Mouse (Mus musculus): ENCODE results near the gene Gm20388.

Gene Gm20388

DNA sequence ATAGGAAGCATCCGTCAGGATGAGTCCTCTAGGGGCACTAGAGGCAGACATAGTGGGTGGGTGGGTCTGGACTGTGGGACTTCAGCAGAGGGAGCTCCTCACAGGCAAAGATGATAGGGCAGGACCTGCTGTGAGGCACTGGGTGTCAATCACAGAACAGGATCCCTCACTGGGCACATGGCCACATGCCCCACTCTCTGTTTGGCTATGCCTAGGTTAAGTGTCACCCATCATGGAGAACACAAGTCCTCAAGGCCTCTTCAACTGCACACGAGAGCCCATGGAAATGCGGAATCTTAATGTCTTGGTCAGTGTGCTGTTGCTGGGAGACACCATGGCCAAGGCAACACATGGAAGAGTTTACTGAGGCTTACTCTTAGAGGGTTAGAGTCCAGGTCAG, 2617.3 kb downstream of the Gm20388 start:
- no peak for DNase-seq (ENCODE audit: low spot score)

DNA sequence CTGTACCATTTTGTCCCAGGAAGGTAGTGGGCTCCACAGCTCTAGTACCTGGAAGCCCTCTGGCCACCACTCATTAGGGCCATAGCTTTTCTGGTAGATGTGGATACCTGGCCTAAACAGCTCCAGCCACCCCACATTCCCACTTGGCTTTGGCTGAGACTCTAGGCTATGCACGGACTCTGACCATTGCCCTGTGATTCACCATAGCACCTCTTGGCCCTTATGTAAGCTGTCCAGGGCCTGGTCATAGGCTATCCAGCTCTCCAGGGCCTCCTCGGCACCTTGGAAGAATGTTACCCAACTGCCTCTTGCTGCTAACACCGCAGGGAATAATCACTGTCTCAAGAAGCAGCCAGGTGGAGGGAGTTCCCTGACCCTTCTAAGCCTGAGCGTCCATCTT, 2618.5 kb downstream of the Gm20388 start:
- DNase-seq (ENCODE audit: low spot score) = no peak

DNA sequence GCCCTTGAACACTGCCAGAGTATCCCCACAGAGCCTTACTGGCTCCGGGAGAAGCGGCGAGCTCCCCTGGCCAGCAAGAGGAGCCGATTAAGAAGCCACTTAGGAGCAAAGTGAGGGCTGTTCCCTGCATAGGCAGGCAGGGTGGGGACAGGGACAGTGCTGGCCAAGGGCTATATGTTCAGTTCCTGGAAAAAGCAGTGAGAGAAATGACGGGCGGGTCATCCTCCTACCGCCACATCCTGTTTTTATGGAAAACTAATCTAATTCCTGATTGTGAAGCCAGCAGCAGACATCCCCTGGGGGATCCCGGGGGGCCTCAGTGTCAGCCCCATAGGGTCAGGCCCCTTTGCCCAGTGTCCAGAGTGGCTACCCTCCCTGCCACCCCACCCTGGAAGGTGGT, 2620.7 kb downstream of the Gm20388 start:
- no peak for DNase-seq (ENCODE audit: low spot score)

DNA sequence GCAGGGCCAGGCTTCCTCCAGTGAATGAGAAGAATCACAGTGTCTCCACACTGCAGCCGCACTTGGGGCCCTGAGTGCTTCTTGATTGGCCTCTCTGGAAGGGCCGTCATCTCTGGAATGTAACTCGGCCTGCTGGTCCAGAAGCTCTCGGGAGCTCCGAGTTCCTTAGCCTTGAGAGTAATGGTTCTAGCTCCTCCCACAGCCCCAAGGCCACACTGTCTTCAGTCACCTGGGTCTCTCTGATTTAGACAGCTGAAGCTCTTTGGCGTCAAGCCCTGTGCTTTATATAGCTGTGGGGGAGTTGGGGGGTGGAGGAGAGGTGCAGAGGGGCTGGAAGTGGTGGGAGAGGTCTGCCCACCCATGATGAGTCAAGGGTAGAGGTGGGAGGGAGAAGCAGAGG, 2626.4 kb downstream of the Gm20388 start:
- DNase-seq (ENCODE audit: low spot score) = peak; percentile 67

DNA sequence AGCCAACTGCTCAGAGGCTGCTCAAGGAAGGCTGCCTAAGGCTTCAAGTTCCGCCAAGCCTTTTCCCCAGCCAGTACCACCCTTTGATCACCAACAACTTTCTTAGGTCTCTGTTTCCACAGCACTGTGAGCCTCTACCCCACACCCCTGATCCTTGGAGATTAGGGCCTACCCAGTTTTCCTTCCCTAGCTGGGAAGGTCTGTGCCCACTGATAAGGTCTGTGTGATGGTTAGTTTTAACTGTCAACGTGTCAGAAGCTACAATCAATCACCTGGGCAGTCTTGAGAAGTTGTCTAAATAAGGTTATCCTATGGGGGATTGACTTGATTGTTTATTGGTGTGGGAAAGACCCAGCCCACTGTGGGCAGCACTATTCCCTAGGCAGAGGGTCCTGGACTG, 2627.2 kb downstream of the Gm20388 start:
- no peak for DNase-seq (ENCODE audit: low spot score)

DNA sequence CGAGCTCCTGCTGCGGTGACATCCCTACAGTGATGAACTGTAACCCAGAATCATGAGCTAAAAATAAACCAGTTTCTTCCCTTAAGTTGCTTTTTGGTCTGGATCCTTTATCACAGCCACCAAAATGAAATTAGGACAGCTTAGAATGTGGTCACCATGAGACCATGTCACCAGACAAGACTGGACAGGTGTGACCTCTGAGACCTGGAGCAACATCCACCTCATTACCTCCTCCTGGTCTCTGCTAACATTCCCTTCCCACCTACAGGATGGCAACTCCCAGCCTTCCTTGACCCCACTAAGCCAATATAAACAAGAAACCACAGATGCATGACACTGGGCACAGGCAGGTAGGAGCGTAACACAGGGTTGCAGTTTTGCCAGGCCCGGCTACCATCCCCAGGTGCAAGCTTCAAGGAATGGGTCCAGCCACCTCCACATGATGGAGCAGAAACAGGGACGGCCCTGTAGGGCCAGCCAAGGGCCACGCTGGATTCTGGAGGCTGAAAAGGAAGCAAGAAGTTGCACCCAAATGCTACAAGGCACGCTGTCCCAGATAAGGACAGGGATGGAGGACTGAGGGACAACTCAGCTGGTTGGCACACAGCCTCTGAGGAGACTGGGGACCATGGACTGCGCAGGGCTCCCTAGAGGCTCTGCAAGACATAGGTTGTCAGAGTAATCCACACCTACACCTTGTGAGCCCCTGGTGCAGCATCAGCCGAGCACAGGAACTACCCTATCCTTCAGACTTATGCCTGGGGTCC, 2627.9 kb downstream of the Gm20388 start:
- DNase-seq (ENCODE audit: low spot score) = no peak

DNA sequence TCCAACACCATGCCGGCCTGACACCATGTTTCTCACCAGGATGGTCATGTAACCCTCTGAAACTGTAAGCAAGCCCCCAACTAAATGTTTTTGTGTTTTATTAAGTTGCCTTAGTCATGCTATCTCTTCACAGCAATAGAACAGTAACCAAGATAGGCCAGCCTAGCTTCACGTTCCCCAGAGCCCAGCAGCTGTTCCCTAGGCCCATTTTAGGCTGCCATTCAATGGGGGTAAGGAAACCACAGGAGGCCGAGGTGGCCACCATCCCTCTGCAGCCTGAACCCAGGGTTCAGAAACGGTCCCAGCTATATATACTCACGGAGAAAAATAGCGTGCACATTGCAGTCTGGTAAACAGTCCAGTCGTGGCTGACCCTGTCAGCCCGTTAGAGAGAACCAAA, 2633.5 kb downstream of the Gm20388 start:
- no peak for DNase-seq (ENCODE audit: low spot score)

DNA sequence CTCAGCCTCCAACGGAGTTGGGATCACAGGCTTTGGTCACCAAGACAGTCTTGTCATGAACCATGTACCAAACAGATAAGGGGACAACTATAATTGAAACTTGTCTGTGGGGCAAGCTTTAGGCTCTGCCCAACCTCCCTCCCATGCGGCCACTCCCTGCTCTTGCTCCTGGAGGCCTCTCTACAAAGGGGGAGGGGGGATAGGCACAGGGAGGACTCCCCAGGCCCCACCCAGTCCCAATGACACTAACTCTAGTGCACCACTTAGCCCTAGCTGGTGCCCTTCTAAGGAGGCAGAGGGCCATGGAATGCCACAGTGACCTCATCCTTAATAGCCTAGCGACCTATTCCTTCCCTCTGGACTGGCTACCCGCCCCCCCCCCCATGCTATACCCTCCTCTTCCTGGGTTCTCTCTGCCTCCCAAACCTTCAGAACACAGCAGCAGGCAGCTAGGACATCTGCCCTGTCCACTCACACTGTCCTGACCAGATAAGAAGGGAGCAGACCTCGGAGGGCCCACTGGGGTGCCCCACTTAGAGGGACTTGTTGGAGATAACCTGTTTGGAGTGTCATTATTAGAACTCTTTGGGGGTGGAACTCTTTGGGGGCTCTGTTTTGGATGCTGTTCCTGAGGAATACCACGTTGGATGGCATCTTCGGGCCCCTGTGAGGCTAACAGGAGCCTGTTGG, 2635.6 kb downstream of the Gm20388 start:
- DNase-seq (ENCODE audit: low spot score) = no peak

DNA sequence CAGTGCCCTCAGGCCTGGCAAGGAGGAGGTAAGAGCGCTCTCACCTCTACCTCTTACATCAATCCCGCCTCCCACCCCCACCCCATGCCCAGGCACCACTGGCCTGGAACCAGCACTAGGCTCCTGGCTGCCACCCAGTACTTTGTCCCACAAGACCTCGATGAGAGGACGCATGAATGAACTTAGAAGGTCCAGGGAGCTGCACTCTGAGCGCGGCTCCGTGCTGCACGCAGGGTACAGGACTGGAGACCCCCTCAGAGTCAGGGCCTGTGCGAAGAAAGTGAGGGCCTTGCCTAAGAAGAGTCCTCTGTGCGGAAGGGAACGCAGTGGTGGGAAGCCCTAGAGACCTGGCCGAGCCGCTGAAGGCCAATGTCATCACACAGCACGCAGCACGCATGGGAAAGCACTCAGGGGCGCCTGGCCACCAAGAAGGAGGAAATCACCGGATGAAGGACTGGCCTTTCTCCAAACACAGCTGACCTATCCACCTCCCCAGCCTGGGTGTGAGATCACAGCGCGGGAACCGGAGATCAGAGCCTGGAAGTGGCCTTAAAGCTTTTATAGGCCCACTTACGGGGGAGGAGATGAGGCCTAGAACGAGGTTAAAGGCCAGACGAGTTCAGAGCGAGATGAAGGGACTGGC, 2636.3 kb downstream of the Gm20388 start:
- peak; percentile 33 for DNase-seq (ENCODE audit: low spot score)

DNA sequence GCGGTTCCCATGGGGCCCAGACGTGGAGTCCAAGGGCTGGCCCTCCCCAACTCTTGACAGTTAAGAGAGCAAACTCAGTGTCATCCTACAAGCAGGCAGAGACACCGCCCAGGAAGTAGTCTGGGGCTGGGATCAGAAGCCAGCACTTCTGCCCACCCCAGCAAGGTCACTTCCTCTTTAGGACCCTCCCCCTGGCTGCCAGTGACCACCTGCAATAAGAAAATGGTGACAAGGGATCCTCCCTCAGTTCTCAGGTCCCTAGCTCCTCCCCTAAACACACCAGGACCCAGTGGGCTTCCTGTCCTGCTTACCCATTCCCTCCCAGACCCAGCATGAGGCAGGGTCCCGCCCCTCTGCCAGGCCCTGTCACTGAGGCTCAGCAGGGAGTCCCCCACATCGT, 2637.2 kb downstream of the Gm20388 start:
- no peak for DNase-seq (ENCODE audit: low spot score)

DNA sequence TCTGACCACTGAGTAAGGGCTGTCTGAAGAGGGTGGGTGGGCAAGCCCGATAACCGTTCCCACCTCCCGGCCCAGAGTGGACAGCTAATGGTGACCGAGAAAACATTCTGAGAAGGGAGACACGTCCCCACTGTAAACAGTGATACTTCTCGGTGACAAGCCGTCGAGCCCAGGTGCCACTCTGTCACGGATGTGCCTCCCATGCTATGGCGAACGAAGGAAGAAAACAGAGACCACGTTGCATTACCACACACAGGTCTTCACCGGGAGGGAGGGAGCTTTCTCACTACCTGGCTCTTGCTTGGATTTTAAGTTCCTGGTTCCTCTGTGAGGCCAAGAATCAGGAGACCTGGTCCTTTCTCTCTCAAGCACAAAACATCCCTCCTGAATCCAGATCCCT, 2637.7 kb downstream of the Gm20388 start:
- DNase-seq (ENCODE audit: low spot score) = no peak

DNA sequence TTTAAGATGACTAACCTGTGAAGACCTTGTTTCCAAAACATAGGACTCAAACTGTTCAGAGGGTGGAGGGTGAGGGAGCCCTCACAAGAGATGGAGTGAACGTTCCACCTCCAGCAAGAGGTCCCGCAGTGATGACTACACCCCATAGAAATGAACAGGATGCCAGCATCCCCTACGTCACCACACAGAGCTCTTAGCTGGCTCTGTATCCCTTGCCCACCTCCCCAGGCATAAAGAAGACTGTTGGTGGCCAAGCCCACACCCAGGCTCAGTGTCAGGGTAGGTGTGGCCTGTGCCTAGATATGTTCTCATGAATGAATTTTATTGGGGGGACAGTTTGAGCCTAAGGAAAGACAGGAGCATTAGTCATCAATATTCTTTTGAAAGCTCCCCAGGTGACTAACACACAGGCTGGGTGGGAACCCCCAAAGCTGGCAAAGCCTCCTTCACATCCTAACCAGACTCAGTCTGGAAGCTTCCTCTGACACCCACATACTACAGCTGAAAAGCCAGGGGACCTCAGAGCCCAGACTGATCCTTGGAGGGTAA, 2638.3 kb downstream of the Gm20388 start:
- no peak for DNase-seq (ENCODE audit: low spot score)

DNA sequence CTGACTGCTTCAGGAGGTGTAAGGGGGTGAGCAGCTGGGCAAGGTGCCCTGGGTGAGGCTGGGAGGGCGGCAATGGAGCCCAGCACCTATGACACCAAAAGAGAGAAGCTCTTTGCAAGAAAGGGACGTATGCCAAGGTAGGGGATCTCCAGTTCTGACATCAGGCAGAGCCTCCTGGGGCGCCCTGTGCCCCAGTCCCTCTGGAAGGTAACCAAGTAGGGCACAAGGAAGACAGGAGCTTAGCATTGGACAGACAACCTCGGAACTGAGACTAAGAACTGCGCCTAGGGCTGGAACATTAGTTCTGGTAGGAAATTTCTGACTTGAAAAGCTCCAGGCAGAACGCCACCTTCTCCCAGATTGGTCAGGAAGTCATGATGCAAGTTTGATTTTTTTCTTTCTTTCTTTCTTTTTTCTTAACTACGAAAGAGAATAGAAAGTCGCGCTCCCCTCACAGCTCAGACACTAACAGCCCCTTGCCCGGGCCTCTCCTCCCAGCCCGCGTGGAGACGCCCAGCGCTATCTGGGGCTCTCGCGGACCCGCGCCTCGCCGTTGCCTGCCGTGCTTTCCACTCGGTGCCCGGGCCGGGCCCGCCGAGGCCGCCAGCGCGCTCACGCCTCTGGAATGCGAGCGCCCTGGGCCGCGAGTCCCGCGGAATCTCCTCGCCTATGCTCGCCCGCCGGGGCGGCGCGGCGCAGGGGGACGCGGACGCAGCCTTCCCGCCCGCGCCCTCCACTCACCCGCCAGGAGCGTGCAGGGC, 2639.8 kb downstream of the Gm20388 start:
- DNase-seq (ENCODE audit: low spot score) = peak; percentile 66

DNA sequence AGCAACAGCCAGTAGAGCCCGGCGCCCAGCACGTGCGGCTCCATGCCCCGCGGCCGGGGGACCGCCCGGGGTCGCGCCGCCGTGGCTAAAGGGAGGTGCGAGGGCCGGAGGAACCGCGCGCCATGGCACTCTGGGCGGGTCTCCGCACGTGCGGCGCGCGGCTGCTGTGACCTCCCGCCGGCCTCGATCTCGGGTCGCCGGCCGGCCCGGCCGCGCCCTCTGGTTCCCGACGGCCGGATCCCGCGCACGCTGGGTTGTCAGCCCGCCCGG, 2640.3 kb downstream of the Gm20388 start:
- DNase-seq (ENCODE audit: low spot score) = no peak

DNA sequence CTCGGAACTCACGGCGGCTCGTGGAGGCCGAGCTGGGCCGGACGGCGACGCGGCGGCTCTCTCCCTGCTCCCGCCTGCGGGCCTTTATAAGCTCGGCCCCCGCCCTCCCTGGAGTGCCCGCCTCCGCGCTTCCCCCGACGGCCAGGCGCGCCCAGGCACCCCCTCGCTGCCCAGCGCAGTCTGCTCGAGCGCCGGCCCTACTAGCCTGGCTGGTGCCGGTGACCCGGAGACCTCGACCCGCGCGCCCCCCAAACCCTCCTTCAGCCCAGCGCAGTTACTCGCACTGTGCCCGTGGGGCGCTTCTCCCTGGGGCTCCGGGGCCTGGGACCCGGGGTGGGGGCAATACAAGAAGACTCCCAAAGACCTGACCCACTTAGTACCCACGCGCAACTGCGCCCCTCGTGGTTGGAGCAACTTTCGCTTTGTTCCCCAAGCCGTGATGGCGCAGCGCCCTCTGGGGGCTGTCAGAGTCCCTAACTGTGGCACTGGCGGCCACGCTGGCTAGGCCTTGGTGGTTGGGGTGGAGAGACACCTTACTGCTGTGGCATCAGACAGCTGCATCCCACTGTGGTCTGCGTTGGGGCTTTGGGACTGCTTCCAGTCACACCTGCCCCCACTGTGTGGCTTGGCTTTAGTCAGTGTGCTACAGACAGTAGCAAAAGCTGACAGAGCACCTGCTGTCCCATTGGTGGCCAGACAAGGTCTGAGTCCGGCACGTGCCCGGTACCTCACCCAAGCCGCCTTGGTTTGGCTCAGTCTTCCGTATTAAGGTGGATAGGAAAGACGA, 2640.8 kb downstream of the Gm20388 start, which contains the start of gene Piezo1:
TSS of gene Piezo1 (minus strand) at position 65 of the 787 bp plus-strand sequence.
- DNase-seq (ENCODE audit: low spot score) = peak; percentile 91

DNA sequence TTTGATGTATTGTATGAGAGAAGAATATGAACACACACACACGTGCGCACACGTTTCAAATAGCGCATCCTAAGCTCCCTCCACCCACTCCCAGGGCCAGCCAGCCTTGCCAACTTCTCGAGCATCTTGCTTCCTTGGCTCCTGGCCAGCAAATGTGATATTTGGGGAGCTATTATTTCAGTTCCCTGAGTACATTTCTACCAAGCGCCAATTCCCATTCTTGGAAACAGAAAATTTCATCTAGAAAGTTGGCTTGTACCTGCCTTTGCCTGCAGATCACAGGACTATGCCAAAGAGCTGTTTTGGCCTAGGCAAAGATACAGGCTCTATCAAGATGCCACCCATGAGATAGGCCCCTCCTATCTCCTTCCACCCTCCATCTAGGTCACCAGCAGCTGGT, 2644.1 kb downstream of the Gm20388 start:
- no peak for DNase-seq (ENCODE audit: low spot score)

DNA sequence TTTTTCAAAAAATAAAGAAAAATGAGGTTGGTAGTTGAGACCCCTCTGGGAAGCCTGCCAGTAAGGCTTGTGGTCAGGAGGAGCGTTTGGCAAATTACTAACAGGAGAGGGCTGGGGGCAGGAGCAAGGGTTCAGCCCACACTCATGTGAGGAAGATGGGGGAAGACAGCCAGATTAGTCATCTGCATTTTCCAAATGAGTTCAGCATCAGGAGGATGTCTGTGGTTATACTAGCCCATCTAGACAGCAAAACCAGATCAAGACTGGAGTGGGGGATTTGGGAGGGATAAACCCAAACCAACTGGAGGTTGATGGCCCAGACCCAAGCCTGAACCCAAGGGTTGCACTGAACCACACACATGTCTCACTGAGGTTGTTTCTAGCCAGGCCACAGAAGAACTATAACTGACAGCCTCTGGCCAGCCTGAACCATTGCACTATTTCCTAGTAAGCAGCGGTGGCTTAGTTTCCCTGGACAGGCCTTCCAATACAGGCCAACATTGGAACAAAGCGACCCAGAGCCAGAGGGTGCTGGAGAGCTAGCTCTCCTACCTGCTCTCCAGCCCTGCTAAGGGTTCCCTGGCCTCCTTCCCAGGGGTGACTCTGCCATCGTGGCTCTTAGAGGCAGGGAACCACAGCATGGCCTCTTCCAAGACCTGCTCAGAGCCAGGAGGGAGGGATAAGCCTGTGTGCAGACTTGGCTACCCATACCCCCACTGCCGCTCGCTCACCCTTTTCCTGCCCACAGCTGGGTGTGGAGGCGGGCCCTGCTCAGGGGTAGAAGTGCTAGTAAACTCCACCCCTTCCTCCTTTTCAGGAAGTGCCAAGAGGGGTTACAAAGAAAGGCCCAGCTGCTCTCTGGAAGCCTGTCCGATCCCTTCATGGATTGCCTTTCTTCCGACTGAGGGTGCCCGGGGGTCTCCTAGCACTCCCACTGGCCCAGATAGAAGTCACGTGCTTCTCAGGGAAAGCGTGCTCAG, 2645.7 kb downstream of the Gm20388 start:
- peak; percentile 52 for DNase-seq (ENCODE audit: low spot score)

DNA sequence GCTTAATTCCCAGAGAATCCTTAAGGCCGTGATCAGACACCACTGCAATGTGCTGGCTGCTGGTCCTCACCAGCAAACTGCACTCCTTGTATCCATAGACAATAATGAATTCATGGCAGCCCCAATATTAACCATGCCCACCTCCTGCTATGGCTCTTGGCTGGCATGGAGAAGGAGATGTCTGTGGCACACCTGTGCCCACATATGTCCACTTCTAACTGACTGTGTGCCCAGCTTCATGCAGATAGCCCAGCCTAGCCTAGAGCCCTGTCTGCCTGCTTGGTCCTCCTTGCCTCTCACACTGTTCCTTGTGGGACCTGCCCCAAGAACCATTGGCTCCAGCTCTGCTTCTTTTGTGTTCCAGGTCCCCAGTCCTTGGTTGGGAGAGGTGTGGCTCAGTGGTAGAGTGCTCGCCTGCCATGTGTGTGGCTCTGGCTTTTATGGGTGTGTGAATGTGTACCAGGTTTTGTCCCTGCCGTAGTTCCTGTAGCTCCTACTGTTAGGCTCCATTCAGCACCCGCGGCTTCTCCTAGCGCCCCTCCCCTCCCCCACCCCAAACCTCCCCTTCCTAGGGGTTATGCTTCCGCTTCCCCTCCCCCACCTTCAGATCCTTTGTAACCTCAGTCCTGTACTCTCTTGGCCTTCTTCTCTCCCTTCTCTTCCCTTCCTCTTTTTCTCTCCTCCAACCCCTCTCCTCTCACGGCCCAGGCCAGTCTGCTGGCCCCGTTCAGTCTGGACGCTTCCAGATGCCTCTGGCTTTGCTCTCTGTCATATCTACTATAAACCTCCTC, 2646.8 kb downstream of the Gm20388 start:
- no peak for DNase-seq (ENCODE audit: low spot score)

DNA sequence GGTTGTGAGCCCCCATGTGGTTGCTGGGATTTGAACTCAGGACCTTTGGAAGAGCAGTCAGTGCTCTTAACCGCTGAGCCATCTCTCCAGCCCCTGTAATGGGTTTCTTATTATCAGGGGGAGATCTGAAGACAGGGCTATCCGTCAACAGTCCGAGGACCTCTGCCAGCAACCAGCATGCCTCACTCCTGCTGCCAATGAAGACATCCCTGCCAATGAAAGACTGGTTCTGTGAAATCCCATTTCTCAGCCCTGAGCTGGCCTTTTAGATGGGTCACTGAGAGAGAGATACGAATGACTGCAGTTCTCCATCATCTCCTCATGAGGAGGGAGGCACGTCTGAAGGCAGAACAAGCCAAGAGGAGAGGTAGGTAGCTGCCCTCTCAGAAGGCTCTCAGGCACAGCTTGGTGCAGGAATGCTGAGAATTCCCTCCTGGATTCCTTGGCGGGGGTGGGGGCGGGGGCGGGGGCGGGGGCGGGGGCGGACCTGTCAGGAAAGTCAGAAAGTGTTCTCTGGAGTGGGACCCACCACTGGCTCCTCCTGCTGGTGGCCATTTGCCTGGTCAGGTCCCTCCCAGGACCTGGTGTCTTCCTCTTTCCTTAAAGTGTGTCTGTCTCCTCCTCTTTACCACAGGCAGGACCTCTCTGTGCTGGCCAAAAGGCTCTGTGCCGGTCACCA, 2648.2 kb downstream of the Gm20388 start:
- no peak for DNase-seq (ENCODE audit: low spot score)
